ENCODE assay signal across 8 mouse cellular contexts in genomic region chr7:144052076-144052475, GRCm38 (mm10). TPM values are rescaled to one million over a fixed set of nuclear protein-coding genes. Genes with fewer than 3 reads are reported as not detected.
DNase-seq lines count a peak whose midpoint lies in the region; ATAC-seq and TF ChIP-seq lines count a peak whose summit lies in the region.
"Had no signal": no experiment of that assay in that cellular context is flagged by ENCODE, and none has a peak within 500 bp of the region (broad histone marks: within the 10 kb centered on the region; RNA-seq: fewer than 3 reads in every experiment).

No protein-coding gene starts in this region.

- 17% methylated on average over 12 of the region's 12 CpGs for WGBS in heart, embryonic 11.5 days (ENCODE audit: insufficient replicate concordance)
- WGBS in liver, adult 2 months = 5% methylated on average over 12 of the region's 12 CpGs

- H3K27me3 ChIP-seq in heart, embryonic 11.5 days (ENCODE audit: control insufficient read depth, insufficient read depth, low read length) = no peaks in the 10 kb centered on the region
- H3K27me3 ChIP-seq in liver, adult 2 months (ENCODE audit: control insufficient read depth, insufficient read depth, low read length) = no peaks in the 10 kb centered on the region
- H3K27me3 ChIP-seq: hindbrain, embryonic 15.5 days had no signal

- H3K9ac ChIP-seq in heart, embryonic 11.5 days (ENCODE audit: low read depth, low read length) = no peak overlapping the region
- H3K9ac ChIP-seq in liver, adult 2 months (ENCODE audit: low read depth, low read length) = no peak overlapping the region
- H3K9ac ChIP-seq: hindbrain, embryonic 15.5 days had no signal

- no peak overlapping the region for H3K4me3 ChIP-seq in heart, embryonic 11.5 days (ENCODE audit: low read depth, low read length)
- no peak overlapping the region for H3K4me3 ChIP-seq in liver, adult 2 months (ENCODE audit: insufficient read depth, low read depth, low read length)
- H3K4me3 ChIP-seq: hindbrain, embryonic 15.5 days had no signal

- TF ChIP-seq POLR2A in liver, adult 2 months (IDR thresholded peaks at IDR 0.05; ENCODE audit: extremely low read depth, insufficient read depth, low read length) = no peak

- TF ChIP-seq CTCF in liver, adult 2 months (IDR thresholded peaks at IDR 0.05; ENCODE audit: low read depth, low read length) = peak; percentile 77

- peaks cover 7% of the 10 kb centered on the region for H3K4me1 ChIP-seq in heart, embryonic 11.5 days (ENCODE audit: control insufficient read depth, insufficient read depth, low read length)
- H3K4me1 ChIP-seq in liver, adult 2 months (ENCODE audit: control insufficient read depth, insufficient read depth, low read length) = peaks cover 8% of the 10 kb centered on the region
- H3K4me1 ChIP-seq: hindbrain, embryonic 15.5 days had no signal

- no peaks in the 10 kb centered on the region for H3K9me3 ChIP-seq in heart, embryonic 11.5 days (replicated peaks; ENCODE audit: control insufficient read depth, low read length)
- H3K9me3 ChIP-seq: hindbrain, embryonic 15.5 days had no signal

- H3K27ac ChIP-seq in heart, embryonic 11.5 days (ENCODE audit: low read depth, low read length) = no peak overlapping the region
- H3K27ac ChIP-seq in liver, adult 2 months (replicated peaks; ENCODE audit: insufficient read depth, low read depth, low read length) = peak overlapping the region; percentile 54; the same call in 1 of the 2 replicates
- H3K27ac ChIP-seq: hindbrain, embryonic 15.5 days had no signal

- ATAC-seq in heart, embryonic 11.5 days (replicated peaks; ENCODE audit: insufficient number of reproducible peaks, low FRiP score, low TSS enrichment) = 0 out of 2 replicates have a peak, but pooled peaks have one; percentile 26

- no peaks in the 10 kb centered on the region for H3K36me3 ChIP-seq in heart, embryonic 11.5 days (ENCODE audit: control insufficient read depth, insufficient read depth, low read length)
- H3K36me3 ChIP-seq in liver, adult 2 months (ENCODE audit: control insufficient read depth, insufficient read depth, low read length) = no peaks in the 10 kb centered on the region
- H3K36me3 ChIP-seq: hindbrain, embryonic 15.5 days had no signal

- H3K4me2 ChIP-seq in heart, embryonic 11.5 days = no peak overlapping the region
- H3K4me2 ChIP-seq: hindbrain, embryonic 15.5 days had no signal

- DNase-seq in urinary bladder, adult 18-20 months (ENCODE audit: low spot score in 2 of 2) = peak; percentile 8 to 23
- DNase-seq in urinary bladder, postnatal 25 days (ENCODE audit: low spot score) = no peak
- peak; percentile 96 for DNase-seq in liver, adult 2 months (ENCODE audit: extremely low read depth, low read depth, low spot score)
- DNase-seq in testis, postnatal 10 days (ENCODE audit: low spot score) = peak; percentile 54
- no peak for DNase-seq in cerebellum, adult 11-12 months
- DNase-seq in cerebellum, postnatal 25 days = no peak

- H3K79me2 ChIP-seq in liver, adult 2 months (ENCODE audit: control insufficient read depth, insufficient read depth, low read length) = no peaks in the 10 kb centered on the region

RNA-seq across cellular contexts. Expression of gene Shank2, which starts 50.3 kb away (rescaled TPM):
- polyA plus RNA-seq in heart, embryonic 11.5 days (2014; fragmentation: Nextera tagmentation; extraction: Ambion mirVana) = 0.20 and 0.40 TPM in 2 replicates
- total RNA-seq in liver, adult 2 months (2014; rRNA removed) = 4.1 and 6.4 TPM in 2 replicates
- polyA plus RNA-seq in liver, adult 2 months (2012; rRNA removed) = 4.5 and 6.6 TPM in 2 replicates

Comparison
In these comparisons a context has a peak if more than half of its experiments do, and no peak if none do; other contexts are left out.
1. DNase-seq: peak in urinary bladder, adult 18-20 months (2 of 2), liver, adult 2 months (single experiment) and testis, postnatal 10 days (single experiment); none in urinary bladder, postnatal 25 days (single experiment), cerebellum, adult 11-12 months (single experiment) and cerebellum, postnatal 25 days (0 of 2).